ENCODE assay signal across 8 mouse cellular contexts in the genomic region with DNA sequence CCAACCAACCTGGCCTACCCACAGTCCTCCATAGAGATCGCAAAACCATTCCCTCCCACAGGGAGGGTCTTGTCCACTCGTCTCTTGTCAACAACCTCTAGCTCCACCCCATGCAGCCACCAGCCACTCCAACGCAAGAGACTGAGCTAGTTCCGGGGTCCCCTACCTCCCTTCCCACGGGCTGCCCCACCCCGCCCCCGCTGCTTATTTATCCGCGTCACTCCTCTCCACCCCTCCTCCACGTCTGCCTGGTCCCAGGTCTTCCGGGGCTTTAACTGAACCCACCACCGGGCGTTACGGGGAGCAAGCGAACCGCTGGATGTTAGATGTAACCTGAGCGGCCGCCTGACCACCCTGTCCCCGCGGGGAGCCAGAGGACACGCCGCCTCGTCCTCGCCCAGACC. TPM values are rescaled to one million over a fixed set of nuclear protein-coding genes. Genes with fewer than 3 reads are reported as not detected.
A peak's percentile ranks its signal among the peaks of the same experiment; 100 is the strongest.
DNase-seq lines count a peak whose midpoint lies in the region; ATAC-seq lines count a peak whose summit lies in the region.

No protein-coding gene starts in this region.

- peak overlapping the region; percentile 93 for H3K4me3 ChIP-seq in hindbrain, embryonic 12.5 days

- peak overlapping the region; percentile 61 for H3K4me2 ChIP-seq in hindbrain, embryonic 12.5 days (replicated peaks)

- H3K27ac ChIP-seq in hindbrain, embryonic 12.5 days: peak overlapping the region; percentile 97

- no peaks in the 10 kb centered on the region for H3K9me3 ChIP-seq in hindbrain, embryonic 12.5 days (replicated peaks)

- peaks cover 17% of the 10 kb centered on the region for H3K4me1 ChIP-seq in hindbrain, embryonic 12.5 days

- peaks cover 31% of the 10 kb centered on the region for H3K36me3 ChIP-seq in hindbrain, embryonic 12.5 days

- ATAC-seq in hindbrain, embryonic 12.5 days (ENCODE audit: low FRiP score): peak; percentile 93

- H3K9ac ChIP-seq in hindbrain, embryonic 12.5 days: peak overlapping the region; percentile 94

- H3K27me3 ChIP-seq in hindbrain, embryonic 12.5 days: no peaks in the 10 kb centered on the region

- 0% methylated on average over 24 of the region's 24 CpGs for WGBS in hindbrain, embryonic 12.5 days

- peak; percentile 93 for DNase-seq in R1 (ENCODE audit: low read depth, low spot score)
- DNase-seq in cerebellum, postnatal 10 days: peak; percentile 99
- peak; percentile 86 to 93 for DNase-seq in frontal cortex, postnatal 10 days (ENCODE audit: low spot score in 2 of 2)
- DNase-seq in layer of hippocampus, postnatal 36 days: peak; percentile 83 to 86
- DNase-seq in lung, postnatal 25 days (ENCODE audit: low spot score): peak; percentile 96
- peak; percentile 66 for DNase-seq in retina, adult 2 months (ENCODE audit: low read depth, low spot score)
- peak; percentile 89 for DNase-seq in thymus, postnatal 25 days

RNA-seq across cellular contexts. Expression of a gene that starts 0.5 kb away (rescaled TPM):
- 231 and 234 TPM in 2 replicates for polyA plus RNA-seq in hindbrain, embryonic 12.5 days (2016; fragmentation: Nextera tagmentation; extraction: Ambion mirVana)
- 100 to 1,000 TPM; 426 to 430 TPM for total RNA-seq in layer of hippocampus, postnatal 36 days (2021)

RNA-seq across cellular contexts. Expression of a gene that starts 0.6 kb away (rescaled TPM):
- 45.1 and 52.8 TPM in 2 replicates for polyA plus RNA-seq in hindbrain, embryonic 12.5 days (2016; fragmentation: Nextera tagmentation; extraction: Ambion mirVana)
- total RNA-seq in layer of hippocampus, postnatal 36 days (2021): 100 to 1,000 TPM in 1 of 2 experiments, 10 to 100 TPM in 1; 91.1 to 102 TPM

RNA-seq across cellular contexts. Expression of a gene that starts 28.3 kb away (rescaled TPM):
- 0.61 and 1.3 TPM in 2 replicates for polyA plus RNA-seq in hindbrain, embryonic 12.5 days (2016; fragmentation: Nextera tagmentation; extraction: Ambion mirVana)
- 1 to 10 TPM; 5.1 to 8.7 TPM for total RNA-seq in layer of hippocampus, postnatal 36 days (2021)

RNA-seq across cellular contexts. Expression of a gene that starts 35.9 kb away (rescaled TPM):
- polyA plus RNA-seq in hindbrain, embryonic 12.5 days (2016; fragmentation: Nextera tagmentation; extraction: Ambion mirVana): 21.1 and 22.2 TPM in 2 replicates
- total RNA-seq in layer of hippocampus, postnatal 36 days (2021): 10 to 100 TPM; 13.0 to 14.2 TPM

Comparison
In these comparisons a context has a peak if more than half of its experiments do, and no peak if none do; other contexts are left out.
1. Peak in every context shown above with its lines: DNase-seq, ATAC-seq, H3K4me3 ChIP-seq and H3K27ac ChIP-seq.